Mouse (Mus musculus) cerebellum, adult 2 months (tissue): ENCODE results near the gene Tjp2. TPM values are rescaled to one million over a fixed set of nuclear protein-coding genes. Genes with fewer than 3 reads are reported as not detected.

Experiments
- DNase-seq, 2 experiments: peaks; one replicate each; pipeline ENCODE4 v3.0.0; 2021
- H3K27ac ChIP-seq: fragments of 200-500 bp; 2 replicates; pipeline ENCODE4 v1.5.1; 2012; ENCODE audit warnings: low read length, control low read depth, inconsistent platforms; ENCODE audit not compliant: insufficient read depth
- H3K27me3 ChIP-seq: fragments of 200-500 bp; 2 replicates; pipeline ENCODE4 v1.6.1; 2012; ENCODE audit warnings: inconsistent platforms, mild to moderate bottlenecking, low read length, moderate library complexity; ENCODE audit not compliant: control insufficient read depth, insufficient read depth
- H3K4me1 ChIP-seq: fragments of 200-500 bp; 2 replicates; pipeline ENCODE4 v1.6.1; 2011; ENCODE audit warnings: low read length; ENCODE audit not compliant: control insufficient read depth, insufficient read depth
- H3K4me3 ChIP-seq: fragments of 200-500 bp; replicated peaks from 2 replicates; pipeline ENCODE3; 2011; ENCODE audit warnings: mild to moderate bottlenecking, low read depth, low read length, control low read depth; ENCODE audit not compliant: insufficient read depth
- CTCF ChIP-seq: fragments of 200-500 bp; IDR thresholded peaks from 2 replicates; pipeline ENCODE4 v1.5.1; 2011; ENCODE audit warnings: low read depth, mild to moderate bottlenecking, control low read depth, low read length, moderate library complexity, borderline replicate concordance; ENCODE audit not compliant: insufficient read depth
- POLR2A ChIP-seq: fragments of 200-500 bp; IDR thresholded peaks from 2 replicates; pipeline ENCODE4 v1.6.1; 2011; ENCODE audit warnings: low read length, control low read depth, borderline replicate concordance; ENCODE audit not compliant: insufficient read depth
- WGBS: fragments of 180-500 bp; shearing (Covaris S2); methylation state at CpG from one replicate; pipeline ENCODE4 v1.1.7; 2018; 5-methylcytosine and 5-hydroxymethylcytosine counted together
- polyA plus RNA-seq: library from polyadenylated mRNA; depleted of rRNA; stranded (reverse); fragments of >200 nt; gene quantifications from 2 replicates; pipeline ENCODE4 v1.2.3, GENCODE M21; 2012; rRNA removed

The Tjp2 gene
- polyA plus RNA-seq: 26.5 and 27.7 TPM in 2 replicates

- peak; percentile 45 for TF ChIP-seq CTCF
- TF ChIP-seq POLR2A: no peak
- no peaks in the 10 kb centered on the region for H3K27me3 ChIP-seq
- no peaks in the 10 kb centered on the region for H3K4me1 ChIP-seq
- WGBS: under 1% methylated on average over 59 of the region's 59 CpGs
- H3K27ac ChIP-seq: no peak within 1 kb of the TSS
- H3K4me3 ChIP-seq: peak within 1 kb of the TSS; percentile 42
- DNase-seq: peak; percentile 14 to 25
Measured at GRCm38 (mm10) chr19:24224500-24225304, at the start of gene Tjp2. TSS of gene Tjp2 (minus strand) at chr19:24225030.

GRCm38 (mm10) chr19:24274281-24274680 lies 49.5 kb upstream of the Tjp2 start:
- H3K27me3 ChIP-seq: no peaks in the 10 kb centered on the region
- WGBS: 37% methylated on average over 3 of the region's 3 CpGs
- no peak for DNase-seq
- H3K4me1 ChIP-seq: 0 out of 2 replicates have a peak, but pooled peaks cover 2% of the 10 kb centered on the region
- H3K27ac ChIP-seq: no peak overlapping the region
- TF ChIP-seq CTCF (no peak), POLR2A (no peak)
- no peak overlapping the region for H3K4me3 ChIP-seq

GRCm38 (mm10) chr19:24271746-24272426 lies 47.1 kb upstream of the Tjp2 start:
- H3K4me1 ChIP-seq: 0 out of 2 replicates have a peak, but pooled peaks cover 2% of the 10 kb centered on the region
- WGBS: 47% methylated on average over 16 of the region's 16 CpGs
- peak; percentile 68 to 77 for DNase-seq
- no peak overlapping the region for H3K27ac ChIP-seq
- TF ChIP-seq CTCF: peak; percentile 89
- TF ChIP-seq POLR2A: no peak
- no peaks in the 10 kb centered on the region for H3K27me3 ChIP-seq
- H3K4me3 ChIP-seq: no peak overlapping the region

GRCm38 (mm10) chr19:24271326-24271725 lies 46.5 kb upstream of the Tjp2 start:
- H3K4me3 ChIP-seq: no peak overlapping the region
- no peak for DNase-seq
- H3K27me3 ChIP-seq: no peaks in the 10 kb centered on the region
- H3K4me1 ChIP-seq: 0 out of 2 replicates have a peak, but pooled peaks cover 2% of the 10 kb centered on the region
- no peak overlapping the region for H3K27ac ChIP-seq
- TF ChIP-seq CTCF (no peak), POLR2A (no peak)
- WGBS: 56% methylated on average over 7 of the region's 7 CpGs

GRCm38 (mm10) chr19:24268531-24268930 lies 43.7 kb upstream of the Tjp2 start:
- no peaks in the 10 kb centered on the region for H3K27me3 ChIP-seq
- 0 out of 2 replicates have a peak, but pooled peaks cover 2% of the 10 kb centered on the region for H3K4me1 ChIP-seq
- DNase-seq: no peak
- no peak overlapping the region for H3K4me3 ChIP-seq
- TF ChIP-seq CTCF: no peak
- no peak overlapping the region for H3K27ac ChIP-seq
- WGBS: 18% methylated on average over 4 of the region's 4 CpGs

GRCm38 (mm10) chr19:24266046-24266830 lies 41.4 kb upstream of the Tjp2 start:
- Histone ChIP-seq H3K27ac (no peak overlapping the region), H3K27me3 (no peaks in the 10 kb centered on the region), H3K4me1 (0 out of 2 replicates have a peak, but pooled peaks cover 2% of the 10 kb centered on the region), H3K4me3 (no peak overlapping the region)
- TF ChIP-seq POLR2A (no peak), CTCF (no peak)
- 94% methylated on average over 7 of the region's 7 CpGs for WGBS
- no peak for DNase-seq

GRCm38 (mm10) chr19:24264991-24265390 lies 40.2 kb upstream of the Tjp2 start:
- TF ChIP-seq CTCF (peak; percentile 83), POLR2A (no peak)
- no peaks in the 10 kb centered on the region for H3K27me3 ChIP-seq
- no peaks in the 10 kb centered on the region for H3K4me1 ChIP-seq
- 36% methylated on average over 7 of the region's 7 CpGs for WGBS
- no peak overlapping the region for H3K27ac ChIP-seq
- no peak overlapping the region for H3K4me3 ChIP-seq
- peak; percentile 70 to 72 for DNase-seq

GRCm38 (mm10) chr19:24262736-24263135 lies 37.9 kb upstream of the Tjp2 start:
- no peak for DNase-seq
- no peaks in the 10 kb centered on the region for H3K4me1 ChIP-seq
- no peaks in the 10 kb centered on the region for H3K27me3 ChIP-seq
- TF ChIP-seq POLR2A (no peak), CTCF (no peak)
- no peak overlapping the region for H3K4me3 ChIP-seq
- H3K27ac ChIP-seq: no peak overlapping the region
- WGBS: 90% methylated on average over 14 of the region's 14 CpGs
